Mouse (Mus musculus) liver, adult 2 months (tissue): Measurements from ENCODE around the gene Cdhr4.

Experiments used
- CTCF ChIP-seq: fragments of 200-500 bp; IDR thresholded peaks from 2 replicates; pipeline ENCODE4 v1.5.1; 2011; ENCODE audit warnings: low read depth, low read length, control low read depth
- POLR2A ChIP-seq: fragments of 200-500 bp; IDR thresholded peaks from 2 replicates; pipeline ENCODE4 v1.6.1; 2011; ENCODE audit warnings: low read length, control low read depth; ENCODE audit not compliant: insufficient read depth; ENCODE audit errors: extremely low read depth

DNA sequence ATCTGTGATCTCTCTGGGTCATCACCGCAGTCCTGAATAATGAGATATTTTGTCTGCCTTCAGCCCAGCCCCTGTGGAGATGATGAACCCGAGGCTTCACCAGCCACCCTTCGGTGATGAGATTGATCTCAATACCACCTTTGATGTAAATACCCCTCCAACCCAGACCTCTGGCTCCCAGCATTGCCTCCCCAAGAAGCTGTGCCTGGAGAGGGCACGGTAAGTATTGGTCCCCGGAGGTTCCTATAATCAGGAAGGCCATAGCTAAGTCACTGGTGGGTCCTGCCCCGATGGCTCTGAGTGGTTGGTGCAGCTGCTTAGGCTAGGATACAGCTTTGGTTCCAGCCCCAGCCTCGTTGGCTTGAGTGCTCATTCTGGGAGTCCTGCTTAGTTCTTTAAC, 23.8 kb upstream of the Cdhr4 start:
- TF ChIP-seq CTCF (no peak), POLR2A (no peak)
